Mouse (Mus musculus) liver, postnatal 0 days (tissue): ENCODE measurements around the gene Ttc21a. TPM values are rescaled to one million over a fixed set of nuclear protein-coding genes. Genes with fewer than 3 reads are reported as not detected.
"Not testable (repeated sequence)": the region's sequence is repeated elsewhere in the genome, so short reads cannot be mapped to it uniquely, and the experiment has no call there.

Source experiments
- ATAC-seq: fragments of 200-750 bp; cut with Nextera tagmentation; 2 replicates; pipeline ENCODE4 v1.8.0; 2017; ENCODE audit warnings: mild to moderate bottlenecking, moderate library complexity
- DNase-seq: peaks from one replicate; pipeline ENCODE4 v3.0.0-alpha.2; 2016
- H3K27ac ChIP-seq: fragments of 300-500 bp; sonication (generic); 2 replicates; pipeline ENCODE4 v1.5.1; 2014; ENCODE audit warnings: antibody characterized with exemption, moderate library complexity, mild to moderate bottlenecking, low read depth
- H3K27me3 ChIP-seq: fragments of 300-500 bp; sonication (generic); 2 replicates; pipeline ENCODE4 v1.6.1; 2014; ENCODE audit warnings: low read length, control low read depth, mixed read lengths; ENCODE audit not compliant: insufficient read depth
- H3K36me3 ChIP-seq: fragments of 300-500 bp; sonication (generic); replicated peaks from 2 replicates; pipeline ENCODE4 v1.6.1; 2014; ENCODE audit warnings: mild to moderate bottlenecking, control low read depth, low read length, moderate library complexity, mixed read lengths; ENCODE audit not compliant: insufficient read depth
- H3K4me1 ChIP-seq: fragments of 300-500 bp; sonication (generic); 2 replicates; pipeline ENCODE4 v1.6.1; 2014; ENCODE audit warnings: antibody characterized with exemption, mild to moderate bottlenecking, control low read depth; ENCODE audit not compliant: insufficient read depth
- H3K4me2 ChIP-seq: fragments of 300-500 bp; sonication (generic); 2 replicates; pipeline ENCODE4 v1.6.1; 2014; ENCODE audit warnings: low read depth, mild to moderate bottlenecking, low read length, moderate library complexity, mixed read lengths
- H3K4me3 ChIP-seq: fragments of 300-500 bp; sonication (generic); 2 replicates; pipeline ENCODE4 v1.5.1; 2014; ENCODE audit warnings: low read depth, low read length
- H3K9ac ChIP-seq: fragments of 300-500 bp; sonication (generic); replicated peaks from 2 replicates; pipeline ENCODE4 v1.6.1; 2014; ENCODE audit warnings: mild to moderate bottlenecking, moderate library complexity
- H3K9me3 ChIP-seq: fragments of 300-500 bp; sonication (generic); 2 replicates; pipeline ENCODE4 v1.6.1; 2016; ENCODE audit warnings: mild to moderate bottlenecking, control low read depth, low read length, mixed read lengths
- CTCF ChIP-seq: sonication (generic); IDR thresholded peaks from 2 replicates; pipeline ENCODE4 v1.5.1; 2016; ENCODE audit warnings: antibody characterized with exemption, low read depth
- EP300 ChIP-seq: IDR thresholded peaks from 2 replicates; pipeline ENCODE4 v1.6.1; 2016; ENCODE audit warnings: antibody characterized with exemption, low read depth, mild to moderate bottlenecking
- WGBS: fragments of 180-500 bp; shearing (Covaris S2); extraction: QIAGEN DNeasy Blood & Tissue Kit; methylation state at CpG from one replicate; pipeline ENCODE4 v1.1.7; 2014; ENCODE audit not compliant: insufficient replicate concordance; 5-methylcytosine and 5-hydroxymethylcytosine counted together
- polyA plus RNA-seq: library from polyadenylated mRNA; unstranded; fragments of >200 nt; fragmentation: Nextera tagmentation; extraction: Ambion mirVana; gene quantifications from 2 replicates; pipeline ENCODE4 v1.2.1, GENCODE M21; 2015

Gene Ttc21a
- polyA plus RNA-seq, 1 experiment from 2014 or later, result 0.22 TPM

GRCm38 (mm10) chr9:120010781-120011511 lies 73.5 kb downstream of the Ttc21a start:
- peak overlapping the region; percentile 70 for H3K4me2 ChIP-seq
- peaks cover 28% of the 10 kb centered on the region for H3K4me1 ChIP-seq
- 0 out of 2 replicates have a peak overlapping the region, but pooled peaks have one; percentile 33 for H3K9ac ChIP-seq
- DNase-seq, result peak; percentile 97
- TF ChIP-seq EP300, result peak; percentile 32; the same call in 1 of the 2 replicates
- TF ChIP-seq CTCF, result no peak
- no peaks in the 10 kb centered on the region for H3K27me3 ChIP-seq
- H3K4me3 ChIP-seq, result peak overlapping the region; percentile 40
- 5% methylated on average over 49 of the region's 60 CpGs for WGBS
- peak; percentile 87 for ATAC-seq
- no peaks in the 10 kb centered on the region for H3K9me3 ChIP-seq
- no peaks in the 10 kb centered on the region for H3K36me3 ChIP-seq
- H3K27ac ChIP-seq, result peak overlapping the region; percentile 82

DNA sequence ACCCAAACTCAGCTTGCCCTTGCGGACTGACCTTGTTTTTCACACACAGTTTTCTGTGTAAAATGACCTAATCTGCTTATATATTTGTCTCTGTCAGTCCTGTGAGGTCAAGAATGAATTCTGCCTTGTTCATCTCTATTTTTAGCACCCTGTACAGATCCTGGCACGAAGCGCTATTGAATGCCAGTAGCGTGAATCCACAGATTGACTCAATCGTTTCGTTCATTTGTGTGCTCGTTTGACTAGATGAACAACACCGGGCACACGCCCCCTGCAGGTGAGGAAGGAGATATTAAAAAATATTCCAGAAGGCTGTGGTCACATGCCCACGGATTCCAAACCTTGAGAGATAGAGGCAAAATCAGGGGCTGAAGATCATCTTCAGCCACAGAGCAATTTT lies 74.1 kb downstream of the Ttc21a start:
- TF ChIP-seq EP300, result peak; percentile 34; the same call in 1 of the 2 replicates
- TF ChIP-seq CTCF, result peak; percentile 73
- WGBS, result 1% methylated on average over 10 of the region's 10 CpGs
- peaks cover 34% of the 10 kb centered on the region for H3K4me1 ChIP-seq
- peak overlapping the region; percentile 70 for H3K4me2 ChIP-seq
- H3K36me3 ChIP-seq, result no peaks in the 10 kb centered on the region
- no peaks in the 10 kb centered on the region for H3K9me3 ChIP-seq
- ATAC-seq (peak; percentile 67), DNase-seq (peak; percentile 73)
- peak overlapping the region; percentile 40 for H3K4me3 ChIP-seq
- H3K9ac ChIP-seq, result no peak overlapping the region
- H3K27ac ChIP-seq, result peak overlapping the region; percentile 78
- no peaks in the 10 kb centered on the region for H3K27me3 ChIP-seq

- not testable (repeated sequence) for H3K4me2 ChIP-seq, H3K36me3 ChIP-seq, H3K4me3 ChIP-seq, H3K9me3 ChIP-seq, DNase-seq, ATAC-seq, H3K9ac ChIP-seq, H3K27me3 ChIP-seq
- WGBS, result 74% methylated on average over 6 of the region's 6 CpGs
- H3K27ac ChIP-seq, result peak overlapping the region; percentile 78
- H3K4me1 ChIP-seq, result peaks cover 35% of the 10 kb centered on the region
Measured at GRCm38 (mm10) chr9:120012161-120012560, 74.8 kb downstream of the Ttc21a start.

GRCm38 (mm10) chr9:120012781-120013180 lies 75.4 kb downstream of the Ttc21a start:
- no peak for DNase-seq
- no peak overlapping the region for H3K9ac ChIP-seq
- no peak overlapping the region for H3K4me3 ChIP-seq
- TF ChIP-seq EP300, result no peak
- TF ChIP-seq CTCF, result no peak
- H3K27me3 ChIP-seq, result no peaks in the 10 kb centered on the region
- H3K4me2 ChIP-seq, result no peak overlapping the region
- no peaks in the 10 kb centered on the region for H3K36me3 ChIP-seq
- peaks cover 39% of the 10 kb centered on the region for H3K4me1 ChIP-seq
- H3K27ac ChIP-seq, result 0 out of 2 replicates have a peak overlapping the region, but pooled peaks have one; percentile 60
- WGBS, result 80% methylated on average over 5 of the region's 5 CpGs
- H3K9me3 ChIP-seq, result no peaks in the 10 kb centered on the region
- no peak for ATAC-seq

- Histone ChIP-seq H3K27ac (peak overlapping the region; percentile 87), H3K4me1 (peaks cover 39% of the 10 kb centered on the region), H3K4me2 (no peak overlapping the region), H3K36me3 (no peaks in the 10 kb centered on the region), H3K27me3 (no peaks in the 10 kb centered on the region), H3K4me3 (no peak overlapping the region), H3K9ac (no peak overlapping the region; the same call in 1 of the 2 replicates), H3K9me3 (no peaks in the 10 kb centered on the region)
- ATAC-seq (peak; percentile 24), DNase-seq (peak; percentile 66)
- WGBS, result 64% methylated on average over 11 of the region's 11 CpGs
- TF ChIP-seq EP300, result no peak
- TF ChIP-seq CTCF, result no peak
Measured at GRCm38 (mm10) chr9:120013251-120013820, 75.9 kb downstream of the Ttc21a start.

DNA sequence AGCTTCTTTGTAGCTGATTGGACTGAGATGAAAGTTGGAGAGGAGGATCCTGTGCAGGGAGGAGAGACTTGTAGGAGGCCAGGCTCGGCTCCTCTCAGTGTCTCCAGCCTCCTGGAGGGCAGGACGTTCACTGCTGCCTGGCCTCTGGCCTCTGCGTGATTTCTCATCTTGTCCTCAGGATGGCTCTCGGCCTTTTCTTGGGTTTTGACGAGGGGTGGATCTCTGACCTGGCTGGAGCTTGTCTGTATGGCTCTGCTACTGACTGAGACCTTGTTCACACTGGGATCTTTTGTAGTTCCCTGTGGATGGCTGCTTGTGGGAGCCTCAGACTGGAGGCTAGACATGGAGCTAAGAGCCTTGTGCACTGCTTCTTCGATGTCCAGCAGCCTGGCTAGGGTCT lies 77.4 kb downstream of the Ttc21a start:
- Histone ChIP-seq H3K36me3 (no peaks in the 10 kb centered on the region), H3K9me3 (no peaks in the 10 kb centered on the region), H3K27ac (no peak overlapping the region), H3K4me1 (peaks cover 39% of the 10 kb centered on the region), H3K4me2 (no peak overlapping the region), H3K4me3 (no peak overlapping the region), H3K9ac (no peak overlapping the region), H3K27me3 (0 out of 2 replicates have a peak, but pooled peaks cover 3% of the 10 kb centered on the region)
- no peak for TF ChIP-seq CTCF
- no peak for TF ChIP-seq EP300
- 71% methylated on average over 6 of the region's 6 CpGs for WGBS
- ATAC-seq, result no peak
- DNase-seq, result no peak
